Mouse (Mus musculus) embryo, embryonic 10.5 days (tissue): ENCODE measurements around the gene Clybl.
A peak's percentile ranks its signal among the peaks of the same experiment; 100 is the strongest.

ENCODE experiments used
- DNase-seq: peaks from one replicate; pipeline ENCODE4 v3.0.0-alpha.2; 2015; ENCODE audit warnings: low spot score

Clybl gene

GRCm38 (mm10) chr14:122359136-122359905 lies 177.8 kb downstream of the Clybl start:
- no peak for DNase-seq

GRCm38 (mm10) chr14:122361807-122362206 lies 180.3 kb downstream of the Clybl start:
- no peak for DNase-seq

GRCm38 (mm10) chr14:122363156-122363555 lies 181.7 kb downstream of the Clybl start:
- no peak for DNase-seq

- no peak for DNase-seq
These were observed 182.5 kb downstream of the Clybl start for GRCm38 (mm10) chr14:122364026-122364425.

- no peak for DNase-seq
These were observed 185.9 kb downstream of the Clybl start for GRCm38 (mm10) chr14:122367252-122367868.

GRCm38 (mm10) chr14:122367882-122368418 lies 186.4 kb downstream of the Clybl start:
- DNase-seq, result no peak

GRCm38 (mm10) chr14:122368501-122368900 lies 187.0 kb downstream of the Clybl start:
- DNase-seq, result no peak

GRCm38 (mm10) chr14:122371979-122372378 lies 190.5 kb downstream of the Clybl start:
- DNase-seq, result peak; percentile 64

- peak; percentile 87 for DNase-seq
These were observed 192.0 kb downstream of the Clybl start for GRCm38 (mm10) chr14:122373458-122373857.

- peak; percentile 73 for DNase-seq
These were observed 192.9 kb downstream of the Clybl start for GRCm38 (mm10) chr14:122374285-122374997.

GRCm38 (mm10) chr14:122375070-122375811 lies 193.7 kb downstream of the Clybl start:
- DNase-seq, result peak; percentile 50

- DNase-seq, result no peak
These were observed 195.1 kb downstream of the Clybl start for GRCm38 (mm10) chr14:122376482-122377143.

GRCm38 (mm10) chr14:122377681-122378080 lies 196.2 kb downstream of the Clybl start:
- DNase-seq, result no peak

GRCm38 (mm10) chr14:122379076-122379475 lies 197.6 kb downstream of the Clybl start:
- DNase-seq, result no peak

- no peak for DNase-seq
These were observed 198.5 kb downstream of the Clybl start for GRCm38 (mm10) chr14:122379996-122380395.

- DNase-seq, result no peak
These were observed 199.7 kb downstream of the Clybl start for GRCm38 (mm10) chr14:122380896-122381845.

- DNase-seq, result no peak
These were observed 200.8 kb downstream of the Clybl start for GRCm38 (mm10) chr14:122382281-122382680.

- DNase-seq, result no peak
These were observed 202.4 kb downstream of the Clybl start for GRCm38 (mm10) chr14:122383931-122384330.

- no peak for DNase-seq
These were observed 203.1 kb downstream of the Clybl start for GRCm38 (mm10) chr14:122384447-122385237.

GRCm38 (mm10) chr14:122385238-122385534 lies 203.7 kb downstream of the Clybl start:
- no peak for DNase-seq
